Mouse (Mus musculus) adrenal gland, adult (tissue): ENCODE measurements around the gene F3.

Source experiments
- DNase-seq, 2 experiments: peaks; one replicate each; pipeline ENCODE4 v3.0.0; 2022 to 2023; ENCODE audit warnings: low spot score in 1 of 2; ENCODE audit not compliant: inconsistent age in 2 of 2

Gene F3

DNA sequence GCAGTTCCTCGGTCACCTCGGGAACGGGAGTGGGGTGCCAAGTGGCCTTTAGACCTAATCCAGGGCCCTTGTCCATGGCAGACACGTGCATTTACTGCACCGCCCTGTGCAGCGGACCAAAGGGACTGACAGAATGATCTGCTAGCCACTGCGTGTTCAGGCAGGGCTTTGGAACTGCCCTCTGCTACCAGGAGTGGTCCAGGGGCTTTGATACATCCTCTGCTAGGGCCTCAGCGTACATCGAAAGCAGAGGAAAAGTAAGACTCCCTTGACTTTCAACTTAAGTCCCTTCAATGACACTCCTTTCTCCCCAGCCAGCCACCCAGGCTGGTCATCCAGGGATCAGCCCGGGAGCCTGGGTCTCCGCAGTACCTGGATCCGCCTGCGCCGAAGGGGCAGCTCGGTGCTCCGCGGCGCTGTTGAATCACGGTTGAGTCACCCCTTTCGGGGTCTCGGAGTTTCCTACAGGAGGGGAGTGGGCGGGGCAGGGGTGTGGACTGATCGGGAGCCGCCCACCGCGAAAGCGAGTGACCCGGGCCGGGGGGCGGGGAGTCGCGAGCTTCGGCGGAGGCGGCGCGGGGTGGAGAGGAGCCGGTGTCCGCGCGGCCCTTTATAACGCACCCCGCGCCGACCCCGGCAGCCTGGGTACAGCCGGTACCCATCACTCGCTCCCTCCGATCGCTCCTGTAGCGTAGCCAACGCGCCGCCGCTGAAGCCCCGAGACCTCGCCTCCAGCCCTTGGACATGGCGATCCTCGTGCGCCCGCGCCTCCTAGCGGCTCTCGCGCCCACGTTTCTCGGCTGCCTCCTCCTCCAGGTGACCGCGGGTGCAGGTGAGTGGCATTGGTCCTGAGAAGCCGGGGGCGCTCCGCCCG lies at the start of gene F3:
Gene F3, plus strand, starts transcription at position 567 of the 874 bp plus-strand sequence.
- peak; percentile 87 to 95 for DNase-seq

DNA sequence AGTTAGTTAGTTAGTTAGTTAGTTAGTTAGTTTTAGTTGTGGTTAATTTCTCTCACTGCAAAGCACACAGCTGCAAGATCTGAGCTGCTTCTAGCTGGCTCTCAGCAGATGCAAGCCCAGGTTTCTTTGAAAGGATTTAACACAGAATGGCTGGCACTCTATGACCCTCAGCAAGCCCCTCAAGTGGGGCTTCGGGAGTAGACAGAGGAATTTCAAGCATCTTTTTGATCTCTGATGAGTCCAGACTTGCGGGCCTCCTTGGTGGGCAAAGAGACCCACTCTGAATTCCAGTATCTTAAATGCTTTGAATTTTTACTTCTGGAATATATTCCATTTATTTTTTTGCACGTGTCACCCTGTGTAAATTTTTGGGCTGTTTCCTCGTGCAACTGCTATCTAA lies 44.4 kb upstream of the F3 start:
- no peak for DNase-seq

GRCm38 (mm10) chr3:121679443-121679842 lies 43.9 kb upstream of the F3 start:
- no peak for DNase-seq

DNA sequence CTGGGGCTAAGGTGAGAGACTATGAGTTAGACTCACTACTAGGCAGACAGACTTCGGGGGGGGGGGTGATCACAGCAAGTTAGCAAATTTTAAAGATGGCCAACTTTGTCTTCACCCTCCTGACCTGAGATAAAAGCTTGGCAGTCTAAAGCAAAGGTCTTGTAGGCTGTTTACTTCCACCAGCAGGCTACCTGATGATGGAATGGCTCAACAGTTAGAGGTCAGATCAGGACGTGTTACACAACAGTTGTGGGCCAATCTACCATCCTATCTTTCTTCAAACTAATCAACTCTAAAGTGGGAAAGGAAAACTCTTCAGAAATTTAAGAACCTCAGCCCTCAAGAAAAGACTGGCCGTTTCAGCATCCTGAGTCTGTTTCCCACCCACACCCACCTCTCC lies 43.1 kb upstream of the F3 start:
- DNase-seq = no peak

GRCm38 (mm10) chr3:121682439-121683411 lies 40.6 kb upstream of the F3 start:
- DNase-seq = no peak

DNA sequence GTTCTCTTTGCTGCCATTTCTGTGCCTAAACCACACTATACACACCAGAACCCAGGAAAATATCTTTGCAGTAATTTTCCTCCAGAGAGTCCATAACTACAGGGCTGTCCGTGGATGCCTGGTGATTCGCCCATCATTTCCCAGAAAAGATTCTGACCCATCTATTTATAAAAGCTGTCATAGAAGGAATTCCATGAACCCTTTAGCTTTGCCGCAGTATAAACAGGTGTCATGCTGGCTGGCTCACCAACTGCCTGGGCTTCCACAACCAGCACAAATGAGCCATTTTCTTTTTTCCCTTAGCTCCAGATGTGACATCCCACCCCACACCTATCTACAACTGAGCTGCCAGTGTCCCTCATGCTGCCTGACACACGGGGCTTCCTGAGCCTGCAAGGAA lies 38.8 kb upstream of the F3 start:
- DNase-seq = no peak

GRCm38 (mm10) chr3:121684963-121685362 lies 38.4 kb upstream of the F3 start:
- no peak for DNase-seq

DNA sequence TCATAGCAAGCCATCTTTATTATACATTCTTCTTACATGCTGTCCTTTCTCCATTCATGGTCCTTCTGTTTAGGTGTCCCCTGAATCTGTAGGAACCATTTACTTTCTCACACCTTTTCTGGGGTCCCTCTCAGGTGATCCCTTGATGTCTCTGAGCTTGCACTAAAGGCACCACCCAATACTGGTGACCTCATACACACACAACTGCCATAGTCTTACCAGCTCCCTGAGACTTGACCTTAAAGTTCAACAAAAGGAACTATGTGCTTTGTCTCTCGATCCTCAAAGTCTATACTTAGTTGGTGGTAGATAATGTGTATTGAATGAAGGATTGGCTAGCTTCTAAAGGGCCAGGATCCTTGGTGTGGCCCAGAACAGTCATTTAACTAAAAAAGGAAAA lies 37.4 kb upstream of the F3 start:
- DNase-seq = no peak

DNA sequence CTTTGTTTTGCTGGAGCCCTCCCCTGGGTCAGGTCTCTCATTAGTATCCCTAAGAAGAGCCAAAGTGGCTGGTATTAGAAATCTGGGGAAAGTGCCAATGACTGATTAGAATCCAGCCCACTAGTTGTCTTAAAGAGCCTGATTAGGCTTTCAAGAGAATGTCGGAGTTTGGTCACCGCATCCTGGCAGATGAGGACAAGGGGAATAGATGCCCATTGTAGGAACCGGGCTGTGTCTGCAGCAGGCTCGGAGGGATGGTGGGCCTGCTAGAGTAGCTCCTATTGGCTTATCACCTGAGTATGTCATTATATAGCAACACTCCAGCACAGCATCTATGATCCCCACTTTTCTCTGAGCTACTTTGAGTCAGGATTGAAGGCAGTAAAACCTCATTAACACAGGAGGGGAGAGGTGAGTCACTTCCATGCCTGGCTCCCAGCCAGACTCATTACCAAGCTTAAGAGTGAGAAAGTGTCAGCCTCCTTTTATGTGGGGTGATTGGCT lies 36.9 kb upstream of the F3 start:
- no peak for DNase-seq

DNA sequence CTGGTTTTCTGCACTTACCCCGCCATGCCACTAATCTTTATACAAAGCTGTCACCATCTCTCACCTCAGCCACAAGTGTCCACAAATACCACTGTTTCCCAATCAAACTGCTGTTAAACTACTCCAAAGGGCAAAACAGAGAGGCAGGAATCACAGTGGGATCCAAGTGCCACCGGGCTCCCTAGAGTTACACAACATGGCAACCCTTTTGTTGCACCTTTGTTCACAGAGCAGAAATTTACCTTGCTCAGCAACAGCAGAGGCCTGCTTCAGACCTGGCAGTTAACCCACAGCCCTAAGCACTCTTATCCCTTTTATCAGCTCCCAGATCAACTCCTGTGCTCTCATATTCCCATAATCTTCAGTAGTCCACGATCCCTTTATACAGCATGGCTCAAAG lies 35.6 kb upstream of the F3 start:
- no peak for DNase-seq

DNA sequence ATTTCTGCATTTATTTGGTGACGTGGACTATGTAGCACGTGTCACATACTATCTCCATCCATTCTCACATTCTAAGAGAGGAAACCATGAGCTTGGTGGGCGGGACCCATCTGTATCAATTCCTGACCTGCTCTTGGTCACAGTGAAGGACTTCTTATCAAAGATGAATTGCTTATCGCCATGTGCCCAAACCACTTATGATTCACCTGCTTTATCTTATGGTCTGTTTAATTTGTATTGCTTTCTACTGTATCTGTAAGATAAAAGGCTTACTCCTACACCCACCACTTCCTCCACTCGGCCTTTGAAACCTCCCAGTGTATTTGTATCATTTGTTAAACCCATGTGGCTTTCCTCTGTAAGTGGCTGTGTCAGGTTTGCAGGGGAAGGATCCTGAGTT lies 34.3 kb upstream of the F3 start:
- no peak for DNase-seq

- DNase-seq = no peak
Measured at GRCm38 (mm10) chr3:121689697-121690096, 33.6 kb upstream of the F3 start.

DNA sequence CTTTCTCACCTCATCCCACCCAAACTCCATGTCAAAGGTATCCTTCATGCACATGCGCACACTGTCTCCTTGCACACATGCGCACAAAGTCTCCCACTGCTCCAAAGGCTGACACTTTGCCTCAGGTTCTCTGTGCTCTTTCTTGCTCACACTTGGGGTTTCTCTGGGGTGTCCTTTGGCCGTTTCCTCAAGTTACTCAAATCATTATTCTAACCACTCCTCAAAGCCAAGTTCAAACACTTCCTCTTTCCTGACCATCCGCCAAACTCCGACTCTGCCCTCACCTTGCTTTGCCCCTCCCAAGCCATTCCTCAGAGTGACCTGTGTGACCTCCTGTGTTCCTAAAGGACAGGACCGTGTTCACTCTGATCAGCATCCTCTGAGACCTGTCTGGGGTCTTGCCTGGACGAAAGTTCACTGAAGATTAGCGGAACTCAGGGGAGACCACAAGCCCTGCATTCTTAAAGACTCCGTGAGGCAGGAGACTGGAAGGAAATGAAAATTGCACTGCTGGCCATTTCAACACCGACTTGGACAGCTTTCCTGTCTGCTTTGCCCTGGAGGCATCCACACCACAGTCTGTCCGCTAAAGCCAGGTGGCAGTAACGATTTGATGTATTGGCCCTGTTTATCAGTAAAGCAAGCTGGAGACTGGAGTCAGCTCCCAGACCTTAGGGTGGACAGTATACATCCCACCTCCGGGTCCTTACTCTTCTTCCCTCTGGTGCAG lies 30.2 kb upstream of the F3 start:
- DNase-seq = peak in 1 of 2 experiments; percentile 64

GRCm38 (mm10) chr3:121693746-121694145 lies 29.6 kb upstream of the F3 start:
- DNase-seq = no peak

DNA sequence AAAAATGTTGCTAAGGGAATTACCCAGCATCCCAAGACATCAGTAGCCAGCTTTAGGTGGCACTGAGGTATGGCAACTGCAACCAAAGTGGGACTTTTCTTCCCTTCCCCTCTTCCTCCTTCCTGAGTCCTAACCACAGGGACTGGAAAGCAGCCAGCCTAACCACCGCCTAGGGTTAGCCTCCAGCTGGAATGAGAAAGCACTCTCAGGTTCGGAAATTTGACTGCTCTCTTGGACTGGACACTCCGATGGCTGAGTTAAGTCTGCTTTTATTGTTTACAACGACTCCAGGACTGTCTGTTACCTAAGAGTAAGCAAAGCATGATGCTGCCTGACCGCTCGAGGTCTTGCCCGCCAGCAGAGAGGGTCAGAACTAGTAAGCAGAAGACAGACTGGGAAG lies 26.2 kb upstream of the F3 start:
- DNase-seq = no peak

DNA sequence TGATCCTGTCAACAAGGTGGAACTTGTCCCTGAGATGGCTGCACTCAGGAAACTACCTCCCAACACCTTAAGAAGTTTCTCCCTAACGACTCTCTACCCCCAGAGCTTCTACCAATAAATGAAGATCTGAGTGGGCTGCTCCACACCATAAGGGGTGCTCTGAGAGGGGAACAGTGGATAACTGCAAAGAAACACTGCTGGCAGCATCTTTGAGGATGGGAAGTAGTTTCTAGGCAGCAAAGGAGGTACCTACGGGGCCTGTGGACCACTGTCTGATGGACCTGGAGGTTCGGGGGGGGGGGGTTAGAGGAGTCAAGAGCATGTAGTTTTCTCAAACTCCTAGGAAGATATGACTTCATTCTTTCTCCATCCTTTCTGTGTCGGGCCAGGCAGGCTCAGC lies 23.9 kb upstream of the F3 start:
- no peak for DNase-seq

- no peak for DNase-seq
Measured at GRCm38 (mm10) chr3:121699849-121700248, 23.5 kb upstream of the F3 start.

- peak in 1 of 2 experiments; percentile 38 for DNase-seq
Measured at GRCm38 (mm10) chr3:121700364-121700952, 22.9 kb upstream of the F3 start.

- DNase-seq = no peak
Measured at GRCm38 (mm10) chr3:121703155-121703879, 20.0 kb upstream of the F3 start.

GRCm38 (mm10) chr3:121703880-121704243 lies 19.5 kb upstream of the F3 start:
- no peak for DNase-seq
